Mouse (Mus musculus) heart, embryonic 15.5 days (tissue): Measurements from ENCODE around the gene Nrxn1. TPM values are rescaled to one million over a fixed set of nuclear protein-coding genes. Genes with fewer than 3 reads are reported as not detected.
A peak's percentile ranks its signal among the peaks of the same experiment; 100 is the strongest.
"Not testable (repeated sequence)": the region's sequence is repeated elsewhere in the genome, so short reads cannot be mapped to it uniquely, and the experiment has no call there.

ENCODE experiments used
- ATAC-seq: fragments of 200-750 bp; cut with Nextera tagmentation; replicated peaks from 2 replicates; pipeline ENCODE4 v1.8.0; 2017; ENCODE audit warnings: low read depth, moderate TSS enrichment; ENCODE audit not compliant: insufficient number of reproducible peaks, insufficient read depth, low FRiP score
- H3K27ac ChIP-seq: fragments of 300-500 bp; sonication (generic); 2 replicates; pipeline ENCODE4 v1.5.1; 2015; ENCODE audit warnings: mild to moderate bottlenecking, inconsistent platforms
- H3K27me3 ChIP-seq: fragments of 300-500 bp; sonication (generic); 2 replicates; pipeline ENCODE4 v1.6.1; 2015; ENCODE audit warnings: inconsistent platforms
- H3K36me3 ChIP-seq: fragments of 300-500 bp; sonication (generic); 2 replicates; pipeline ENCODE4 v1.6.1; 2015; ENCODE audit warnings: mild to moderate bottlenecking, inconsistent platforms
- H3K4me1 ChIP-seq: fragments of 300-500 bp; sonication (generic); replicated peaks from 2 replicates; pipeline ENCODE4 v1.6.1; 2015; ENCODE audit warnings: inconsistent platforms
- H3K4me2 ChIP-seq: fragments of 300-500 bp; sonication (generic); 2 replicates; pipeline ENCODE4 v1.6.1; 2015; ENCODE audit warnings: inconsistent platforms, mild to moderate bottlenecking, moderate library complexity
- H3K4me3 ChIP-seq: fragments of 300-500 bp; sonication (generic); 2 replicates; pipeline ENCODE4 v1.5.1; 2015; ENCODE audit warnings: mild to moderate bottlenecking, inconsistent platforms
- H3K9ac ChIP-seq: fragments of 300-500 bp; sonication (generic); 2 replicates; pipeline ENCODE4 v1.6.1; 2015; ENCODE audit warnings: mild to moderate bottlenecking, inconsistent platforms
- H3K9me3 ChIP-seq: fragments of 300-500 bp; sonication (generic); replicated peaks from 2 replicates; pipeline ENCODE4 v1.6.1; 2016; ENCODE audit warnings: inconsistent platforms
- WGBS: fragments of 180-500 bp; shearing (Covaris S2); methylation state at CpG from one replicate; pipeline ENCODE4 v1.1.7; 2015; ENCODE audit warnings: mixed read lengths; 5-methylcytosine and 5-hydroxymethylcytosine counted together
- polyA plus RNA-seq: library from polyadenylated mRNA; unstranded; fragments of >200 nt; fragmentation: Nextera tagmentation; extraction: Ambion mirVana; gene quantifications from 2 replicates; pipeline ENCODE4 v1.2.1, GENCODE M21; 2015

The Nrxn1 gene
- polyA plus RNA-seq, 1 experiment from 2014 or later, result 1.2 TPM

DNA sequence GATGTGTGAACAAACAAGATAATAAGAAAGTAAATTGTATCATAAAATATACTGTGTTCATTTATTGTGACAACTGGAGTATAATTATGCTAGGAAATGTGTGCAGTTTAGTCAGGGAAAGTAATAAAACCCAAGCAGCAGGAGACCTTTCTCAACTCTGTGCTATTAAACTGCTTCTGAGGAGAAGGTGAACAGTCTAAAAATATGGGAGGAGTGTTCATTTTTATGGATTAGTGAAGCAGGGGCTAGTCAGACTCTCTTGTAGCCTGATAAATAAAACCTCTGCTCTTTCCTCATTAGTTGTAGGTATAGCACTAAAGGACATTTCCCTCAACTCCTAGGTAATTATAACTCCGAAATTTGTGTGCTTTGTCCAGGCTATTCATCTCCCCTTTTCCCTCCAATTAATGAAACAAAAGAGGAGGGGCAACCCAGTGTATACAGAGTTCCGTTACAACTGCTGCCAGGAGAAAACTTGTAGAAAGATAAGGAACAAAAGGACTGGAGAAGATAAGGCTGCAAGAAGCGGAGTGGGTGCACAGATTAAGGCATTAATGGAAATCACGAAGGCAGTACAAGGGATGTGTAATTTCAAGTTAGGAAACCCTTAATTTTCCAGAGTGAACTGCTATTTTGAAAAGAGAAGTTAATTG is 548.8 kb downstream of the Nrxn1 start:
- H3K4me2 ChIP-seq, result no peak overlapping the region
- no peak overlapping the region for H3K9ac ChIP-seq
- no peak overlapping the region for H3K27ac ChIP-seq
- H3K4me3 ChIP-seq, result no peak overlapping the region
- H3K27me3 ChIP-seq, result no peaks in the 10 kb centered on the region
- H3K36me3 ChIP-seq, result no peaks in the 10 kb centered on the region
- no peak for ATAC-seq
- H3K9me3 ChIP-seq, result no peaks in the 10 kb centered on the region
- 15% methylated on average over 4 of the region's 4 CpGs for WGBS
- H3K4me1 ChIP-seq, result 0 out of 2 replicates have a peak, but pooled peaks cover 2% of the 10 kb centered on the region

DNA sequence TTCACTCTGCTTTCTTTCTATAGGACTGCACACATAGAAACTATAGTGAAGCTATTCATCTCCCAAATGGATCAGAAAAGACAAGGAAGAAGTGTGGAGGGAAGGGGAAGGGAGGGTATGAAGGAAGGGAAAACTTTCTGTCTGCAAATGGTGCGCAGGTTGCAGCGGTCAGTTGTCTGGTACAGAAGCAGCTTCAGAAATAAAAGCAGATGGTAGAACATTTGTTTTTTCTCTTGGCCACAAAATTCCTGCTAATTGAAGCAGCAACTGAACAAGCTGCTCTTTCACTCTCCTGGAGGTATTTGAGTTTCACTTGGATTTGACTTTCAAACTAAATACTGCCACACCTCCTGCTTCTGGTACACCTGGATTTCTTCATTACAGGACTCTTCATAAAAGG is 561.4 kb downstream of the Nrxn1 start:
- no peak overlapping the region for H3K9ac ChIP-seq
- WGBS, result 87% methylated on average over 2 of the region's 2 CpGs
- no peaks in the 10 kb centered on the region for H3K4me1 ChIP-seq
- no peak overlapping the region for H3K27ac ChIP-seq
- H3K36me3 ChIP-seq, result no peaks in the 10 kb centered on the region
- no peak for ATAC-seq
- no peaks in the 10 kb centered on the region for H3K9me3 ChIP-seq
- no peaks in the 10 kb centered on the region for H3K27me3 ChIP-seq
- H3K4me3 ChIP-seq, result no peak overlapping the region
- no peak overlapping the region for H3K4me2 ChIP-seq

DNA sequence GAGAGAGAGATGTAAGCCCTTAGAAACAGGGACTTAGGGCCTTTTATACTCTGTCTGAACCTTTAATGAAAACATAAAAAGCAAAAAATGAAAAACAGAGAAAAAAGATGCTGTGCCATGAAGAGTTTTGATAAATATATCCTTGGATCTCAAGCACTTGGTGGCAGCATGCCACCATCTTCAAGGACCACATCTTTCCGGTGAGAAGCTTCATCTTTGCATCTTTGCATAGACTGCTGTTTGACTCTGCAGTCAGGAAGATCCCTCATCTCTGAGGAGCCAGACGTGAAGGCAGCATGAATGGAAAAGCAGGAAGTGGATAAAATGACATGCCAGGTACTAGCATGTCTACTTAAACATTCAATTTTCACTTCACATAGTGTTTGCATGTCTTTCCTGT is 586.8 kb downstream of the Nrxn1 start:
- Histone ChIP-seq H3K27ac (no peak overlapping the region), H3K4me2 (no peak overlapping the region), H3K9me3 (no peaks in the 10 kb centered on the region), H3K4me3 (no peak overlapping the region), H3K27me3 (no peaks in the 10 kb centered on the region), H3K36me3 (no peaks in the 10 kb centered on the region), H3K4me1 (no peaks in the 10 kb centered on the region), H3K9ac (no peak overlapping the region)
- 57% methylated on average over 2 of the region's 2 CpGs for WGBS
- ATAC-seq, result no peak

DNA sequence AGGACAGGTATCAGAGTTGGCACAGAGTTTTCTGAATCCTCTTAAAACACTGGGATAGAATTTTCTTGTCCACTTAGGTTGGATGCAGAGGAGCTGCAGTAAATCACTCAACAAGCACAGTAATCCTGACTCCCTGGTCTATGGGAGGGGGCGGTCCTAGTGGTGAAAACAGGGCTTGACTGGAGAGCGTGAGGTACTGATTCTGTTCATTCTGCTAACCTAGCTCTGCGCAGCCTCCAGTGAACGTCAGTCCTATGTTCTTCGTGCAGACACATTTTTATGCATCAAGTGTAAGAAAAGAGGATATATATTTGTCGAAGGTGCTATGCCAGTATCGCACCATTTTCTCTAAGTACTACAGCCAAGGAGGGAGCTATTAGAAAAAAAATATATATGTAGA is 588.9 kb downstream of the Nrxn1 start:
- not testable (repeated sequence) for H3K9me3 ChIP-seq, H3K27ac ChIP-seq
- WGBS, result 62% methylated on average over 7 of the region's 7 CpGs

DNA sequence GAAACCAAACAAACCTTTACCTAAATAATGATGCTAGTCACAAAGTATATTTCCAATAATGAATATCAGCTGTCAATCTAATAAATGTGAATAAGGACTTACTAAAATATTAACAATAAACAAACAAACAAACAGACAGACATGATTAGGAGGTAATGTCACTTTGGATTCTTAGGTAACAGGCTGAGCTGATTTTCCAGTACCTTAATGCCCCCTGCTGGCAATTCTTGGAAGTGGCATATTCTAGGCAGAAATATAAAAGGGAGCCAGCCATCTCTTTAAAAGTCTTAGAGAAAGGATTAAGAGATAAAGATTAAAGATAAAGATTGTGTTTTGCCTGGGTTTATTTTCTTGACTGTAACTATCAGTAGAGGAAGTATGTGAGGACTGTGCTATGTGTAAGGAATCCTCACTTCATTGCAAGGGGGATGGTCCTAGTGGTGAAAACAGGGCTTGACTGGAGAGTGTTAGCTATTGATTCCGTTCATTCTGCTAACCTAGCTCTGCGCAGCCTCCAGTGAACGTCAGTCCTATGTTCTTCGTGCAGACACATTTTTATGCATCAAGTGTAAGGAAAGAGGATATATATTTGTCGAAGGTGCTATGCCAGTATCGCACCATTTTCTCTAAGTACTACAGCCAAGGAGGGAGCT is 591.7 kb downstream of the Nrxn1 start:
- Histone ChIP-seq H3K9me3 (no peaks in the 10 kb centered on the region), H3K27me3 (no peaks in the 10 kb centered on the region), H3K36me3 (no peaks in the 10 kb centered on the region), H3K4me3 (no peak overlapping the region), H3K27ac (no peak overlapping the region), H3K4me2 (no peak overlapping the region), H3K4me1 (no peaks in the 10 kb centered on the region), H3K9ac (no peak overlapping the region)
- 46% methylated on average over 6 of the region's 6 CpGs for WGBS
- no peak for ATAC-seq

More for the DNA sequence above, 588.9 kb downstream of the Nrxn1 start:
- not testable (repeated sequence) for H3K4me2 ChIP-seq, H3K4me1 ChIP-seq, H3K27me3 ChIP-seq, H3K9ac ChIP-seq, H3K36me3 ChIP-seq, ATAC-seq, H3K4me3 ChIP-seq

DNA sequence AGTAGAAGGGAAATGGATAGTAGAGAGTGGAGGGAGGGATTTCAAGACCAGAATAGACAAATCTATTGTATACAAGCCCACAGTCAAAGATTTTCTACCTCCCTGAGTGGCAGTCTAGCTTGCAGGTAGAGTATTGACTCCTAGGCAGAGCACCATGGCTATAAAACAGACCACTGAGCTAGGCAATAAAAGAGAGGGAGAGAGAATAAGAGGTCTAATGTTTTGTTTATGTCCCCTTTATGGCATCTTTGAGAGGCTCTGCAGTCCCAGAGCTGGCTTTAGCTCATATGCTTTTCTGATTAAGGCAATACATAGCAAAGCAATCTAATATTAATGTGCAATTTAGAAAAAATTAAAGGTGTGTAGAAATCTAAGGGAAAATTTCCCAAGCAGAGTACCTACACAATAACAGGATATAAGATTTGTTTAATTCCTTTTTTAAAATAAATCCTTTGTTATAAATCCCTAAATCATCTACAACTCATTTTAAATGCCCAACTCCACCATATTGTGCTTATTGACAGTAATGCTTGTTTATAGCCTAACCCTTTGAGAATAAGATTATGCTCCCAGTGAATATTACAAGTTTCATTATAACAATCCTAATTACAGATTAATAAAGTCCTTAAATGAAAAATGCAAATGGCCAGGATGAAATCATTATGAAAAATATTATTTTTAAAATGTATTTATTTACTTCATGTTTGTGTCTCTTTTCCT is 613.2 kb downstream of the Nrxn1 start:
- Histone ChIP-seq H3K4me2 (no peak overlapping the region), H3K9ac (no peak overlapping the region), H3K4me1 (no peaks in the 10 kb centered on the region), H3K4me3 (no peak overlapping the region), H3K9me3 (no peaks in the 10 kb centered on the region), H3K27me3 (no peaks in the 10 kb centered on the region), H3K36me3 (no peaks in the 10 kb centered on the region), H3K27ac (no peak overlapping the region)
- no peak for ATAC-seq

DNA sequence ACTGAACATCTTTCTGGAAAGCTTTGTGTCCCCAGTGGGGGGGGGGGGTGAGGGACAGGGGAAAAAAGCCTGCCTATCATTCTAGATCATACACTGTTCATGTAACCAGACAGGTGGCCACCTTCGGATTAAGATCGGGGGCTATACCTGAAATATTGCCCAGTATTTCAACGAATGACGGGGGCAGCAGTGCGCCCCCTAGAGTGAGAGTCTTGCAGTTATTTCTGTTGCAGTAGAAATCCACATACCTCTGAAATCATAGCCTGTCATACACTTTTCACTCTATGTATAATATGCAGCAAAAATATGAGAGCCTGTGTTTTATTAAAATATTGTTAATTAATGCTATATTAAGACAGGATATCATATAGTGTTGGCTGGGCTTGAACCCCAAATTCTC is 636.1 kb downstream of the Nrxn1 start:
- H3K27ac ChIP-seq, result no peak overlapping the region
- peaks cover 14% of the 10 kb centered on the region for H3K4me1 ChIP-seq
- peaks cover 49% of the 10 kb centered on the region for H3K27me3 ChIP-seq
- H3K4me3 ChIP-seq, result no peak overlapping the region
- H3K9ac ChIP-seq, result no peak overlapping the region
- no peaks in the 10 kb centered on the region for H3K9me3 ChIP-seq
- WGBS, result 31% methylated on average over 5 of the region's 5 CpGs
- no peak for ATAC-seq
- H3K36me3 ChIP-seq, result no peaks in the 10 kb centered on the region
- H3K4me2 ChIP-seq, result no peak overlapping the region

DNA sequence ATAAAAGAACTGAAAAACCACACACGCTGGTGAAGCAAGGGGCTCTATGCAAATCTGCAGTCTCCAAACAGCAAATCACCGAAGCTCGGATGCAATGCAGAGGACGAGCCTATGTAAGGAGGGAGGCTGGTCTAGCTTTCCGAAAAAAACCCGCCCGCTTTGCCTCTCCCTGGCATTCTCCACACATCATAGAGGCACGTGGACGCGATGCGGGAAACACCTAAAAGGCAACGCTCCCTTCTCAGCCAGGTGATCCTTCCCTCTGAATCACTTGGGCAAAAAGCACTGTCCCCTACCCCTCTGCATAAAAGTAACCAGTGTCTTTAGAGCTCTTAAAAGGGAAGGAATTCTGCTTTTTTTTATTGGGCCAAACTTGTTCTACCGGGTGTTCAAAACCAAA is 637.0 kb downstream of the Nrxn1 start:
- Histone ChIP-seq H3K4me2 (peak overlapping the region; percentile 91), H3K27ac (no peak overlapping the region), H3K36me3 (no peaks in the 10 kb centered on the region), H3K9me3 (no peaks in the 10 kb centered on the region), H3K4me1 (peaks cover 14% of the 10 kb centered on the region), H3K27me3 (peaks cover 49% of the 10 kb centered on the region), H3K9ac (no peak overlapping the region), H3K4me3 (peak overlapping the region; percentile 53)
- peak; percentile 70; the same call in 1 of the 2 replicates for ATAC-seq
- WGBS, result under 1% methylated on average over 13 of the region's 13 CpGs

DNA sequence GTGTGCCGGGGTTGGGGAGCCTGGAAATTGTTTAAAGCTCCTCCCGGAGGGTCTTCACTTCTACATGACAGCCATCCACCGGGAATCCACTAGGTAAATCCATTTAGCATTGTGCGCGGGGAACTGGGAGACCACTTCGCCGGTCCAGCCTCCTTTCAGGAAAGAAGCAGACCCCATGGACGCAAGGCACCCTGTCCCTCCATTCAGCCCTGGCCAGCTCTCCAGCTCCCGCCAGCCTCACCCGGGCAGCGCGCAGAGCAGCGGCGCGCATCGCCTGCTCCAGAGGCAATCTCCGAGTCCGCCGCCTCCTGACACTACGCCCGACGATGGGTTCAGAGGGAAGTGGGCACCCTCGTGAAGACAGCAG is 637.5 kb downstream of the Nrxn1 start:
- Histone ChIP-seq H3K4me3 (peak overlapping the region; percentile 53), H3K27ac (no peak overlapping the region), H3K27me3 (peaks cover 49% of the 10 kb centered on the region), H3K36me3 (no peaks in the 10 kb centered on the region), H3K4me2 (peak overlapping the region; percentile 91), H3K4me1 (peaks cover 14% of the 10 kb centered on the region), H3K9ac (peak overlapping the region; percentile 32; the same call in 1 of the 2 replicates), H3K9me3 (no peaks in the 10 kb centered on the region)
- ATAC-seq, result peak; percentile 62; the same call in 1 of the 2 replicates
- WGBS, result under 1% methylated on average over 23 of the region's 23 CpGs

DNA sequence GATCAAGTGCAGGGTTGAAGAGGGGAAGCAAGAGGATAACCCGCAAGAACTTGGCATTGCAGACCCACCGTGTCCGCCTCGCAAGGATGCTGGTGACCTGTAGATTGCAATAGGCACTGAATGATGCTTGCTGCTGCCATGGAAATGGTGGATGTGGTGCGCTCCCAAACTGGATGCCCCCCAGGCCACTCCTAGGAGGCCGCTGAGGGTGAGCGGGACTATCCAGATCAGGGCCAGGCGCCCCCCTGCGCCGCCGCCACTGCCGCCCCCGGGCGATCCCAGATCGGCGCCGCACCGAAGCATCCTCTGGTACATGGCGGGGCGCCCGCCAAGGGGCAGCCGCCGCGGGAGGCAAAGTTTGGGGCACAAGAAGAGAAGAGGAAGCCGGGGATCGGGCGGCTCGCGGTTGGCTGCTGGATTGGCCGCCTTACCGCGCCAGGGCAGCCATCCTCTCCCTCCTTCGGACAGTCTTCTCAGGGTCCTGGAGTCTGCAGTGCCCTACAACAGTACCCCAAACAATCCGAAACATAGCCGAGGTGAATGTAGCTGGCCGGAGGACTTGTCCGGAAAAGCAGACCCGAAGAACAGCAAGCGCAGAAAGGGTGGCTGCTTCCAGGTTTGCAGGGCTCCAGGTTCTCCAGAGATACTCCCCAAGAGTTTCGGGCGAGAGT is 638.0 kb downstream of the Nrxn1 start:
- peaks cover 49% of the 10 kb centered on the region for H3K27me3 ChIP-seq

DNA sequence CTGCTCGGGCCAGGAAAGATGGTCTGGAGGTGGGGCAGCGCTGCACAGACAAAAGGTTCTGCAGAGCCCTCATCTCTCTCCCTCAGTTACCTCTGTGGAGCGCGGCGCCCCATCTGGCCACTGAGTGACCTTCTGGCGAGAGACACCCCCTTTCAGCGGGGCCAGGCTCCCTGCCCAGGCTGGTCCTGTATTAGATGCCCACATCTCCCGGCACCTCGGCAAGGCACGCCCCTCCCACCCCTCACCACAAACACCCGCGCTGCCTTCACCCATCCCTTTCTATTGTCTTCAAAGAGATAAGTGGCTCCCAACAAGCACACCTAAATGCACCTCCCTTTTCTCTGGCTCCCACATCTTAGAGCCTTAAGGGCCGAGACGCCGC is 638.5 kb downstream of the Nrxn1 start:
- ATAC-seq, result no peak
- peaks cover 14% of the 10 kb centered on the region for H3K4me1 ChIP-seq
- H3K4me2 ChIP-seq, result peak overlapping the region; percentile 91
- H3K9me3 ChIP-seq, result no peaks in the 10 kb centered on the region
- 4% methylated on average over 15 of the region's 15 CpGs for WGBS
- H3K9ac ChIP-seq, result no peak overlapping the region
- no peak overlapping the region for H3K27ac ChIP-seq
- peak overlapping the region; percentile 53 for H3K4me3 ChIP-seq
- H3K36me3 ChIP-seq, result no peaks in the 10 kb centered on the region
- peaks cover 49% of the 10 kb centered on the region for H3K27me3 ChIP-seq

More for the DNA sequence above, 638.0 kb downstream of the Nrxn1 start:
- no peaks in the 10 kb centered on the region for H3K9me3 ChIP-seq
- peak overlapping the region; percentile 53 for H3K4me3 ChIP-seq
- WGBS, result 1% methylated on average over 41 of the region's 41 CpGs
- no peaks in the 10 kb centered on the region for H3K36me3 ChIP-seq
- peaks cover 14% of the 10 kb centered on the region for H3K4me1 ChIP-seq
- no peak for ATAC-seq
- peak overlapping the region; percentile 91 for H3K4me2 ChIP-seq
- no peak overlapping the region for H3K27ac ChIP-seq
- H3K9ac ChIP-seq, result peak overlapping the region; percentile 32; the same call in 1 of the 2 replicates
